Mouse (Mus musculus) spleen, postnatal 14 days (tissue): ENCODE measurements around the gene Cd72.

ENCODE experiments used
- DNase-seq, 2 experiments: peaks; one replicate each; pipeline ENCODE4 v3.0.0; 2021 to 2022; ENCODE audit warnings: low spot score in 2 of 2

Cd72 gene

DNA sequence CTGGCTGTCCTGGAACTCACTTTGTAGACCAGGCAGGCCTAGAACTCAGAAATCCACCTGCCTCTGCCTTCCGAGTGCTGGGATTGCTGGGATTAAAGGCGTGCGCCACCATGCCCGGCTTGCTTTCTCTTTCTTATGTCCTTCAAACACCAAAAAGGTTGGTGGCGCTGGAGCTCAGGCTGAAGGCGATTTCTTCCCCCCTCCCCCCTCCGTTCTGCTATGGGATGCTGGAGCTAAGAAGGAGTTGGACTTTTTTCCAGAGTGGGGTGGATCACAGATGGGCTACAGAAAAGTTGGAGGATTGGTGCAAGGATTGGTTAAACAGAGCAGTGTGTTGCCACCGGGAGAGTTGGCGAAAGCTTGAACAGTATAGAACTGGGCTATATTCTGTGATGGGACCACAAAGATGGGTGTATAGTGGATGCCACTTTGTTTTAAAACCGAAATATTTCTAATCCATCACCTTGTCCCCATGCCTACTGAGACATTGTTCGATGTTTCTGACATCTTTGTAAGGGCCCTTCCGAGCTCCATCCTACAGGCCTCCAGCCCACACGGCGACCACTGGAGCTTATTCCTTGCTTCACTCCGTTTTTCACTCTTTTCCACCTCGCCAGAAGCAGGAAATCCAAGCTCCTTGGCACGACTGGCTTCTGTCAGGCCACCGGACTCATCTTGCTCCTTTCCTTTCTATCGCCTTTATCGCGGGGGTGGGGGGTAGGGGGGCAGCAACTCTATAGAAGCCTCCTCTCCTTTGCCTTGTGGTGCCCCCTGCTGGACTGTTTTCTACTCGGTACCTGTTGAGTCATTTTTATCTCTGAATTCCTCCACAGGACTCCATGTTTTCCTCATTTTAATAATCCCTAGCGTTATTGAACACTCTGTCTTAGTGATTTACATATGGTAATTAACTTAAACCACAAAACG, 24.7 kb upstream of the Cd72 start:
- peak; percentile 60 to 78 for DNase-seq

GRCm38 (mm10) chr4:43478534-43478858, 24.1 kb upstream of the Cd72 start:
- no peak for DNase-seq

- peak; percentile 76 to 83 for DNase-seq
Observed at GRCm38 (mm10) chr4:43477857-43478533, 23.6 kb upstream of the Cd72 start.

DNA sequence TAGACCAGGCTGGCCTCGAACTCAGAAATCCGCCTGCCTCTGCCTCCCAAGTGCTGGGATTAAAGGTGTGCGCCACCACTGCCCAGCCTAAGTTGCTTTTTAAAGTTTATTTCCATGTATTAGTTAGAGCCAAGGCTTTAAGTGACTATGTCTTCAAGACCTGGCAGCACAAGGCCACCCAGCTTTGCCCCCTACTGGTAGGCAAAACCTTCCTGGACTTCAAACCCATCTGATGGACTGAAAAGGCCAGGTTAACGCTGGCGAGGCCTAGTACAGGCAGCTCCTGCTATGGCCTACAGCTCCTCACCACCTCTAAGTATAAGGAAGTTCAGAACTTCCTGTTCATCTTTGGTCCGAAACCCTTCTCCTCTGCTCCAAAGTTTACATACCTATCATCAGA, 22.2 kb upstream of the Cd72 start:
- no peak for DNase-seq

DNA sequence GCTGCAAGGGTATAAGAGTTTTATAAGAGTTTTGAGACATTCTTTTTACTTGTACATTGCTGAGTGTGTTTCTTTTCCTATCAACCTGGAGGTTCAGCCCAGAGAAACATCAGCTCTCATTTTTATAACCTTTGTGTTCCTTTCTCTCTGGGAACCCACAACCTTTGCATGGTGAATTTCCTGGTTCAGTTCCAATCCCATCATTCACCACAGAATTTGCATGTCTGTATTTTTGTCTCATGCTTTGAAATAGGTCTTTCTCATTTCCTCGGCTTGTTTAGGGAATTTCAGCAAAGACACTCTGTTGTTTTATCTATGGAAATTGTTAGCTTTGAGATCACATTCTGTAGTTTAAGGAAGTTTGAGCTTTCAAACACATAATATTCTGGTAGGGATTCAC, 19.2 kb upstream of the Cd72 start:
- no peak for DNase-seq

- no peak for DNase-seq
Observed at GRCm38 (mm10) chr4:43470301-43470700, 15.9 kb upstream of the Cd72 start.

DNA sequence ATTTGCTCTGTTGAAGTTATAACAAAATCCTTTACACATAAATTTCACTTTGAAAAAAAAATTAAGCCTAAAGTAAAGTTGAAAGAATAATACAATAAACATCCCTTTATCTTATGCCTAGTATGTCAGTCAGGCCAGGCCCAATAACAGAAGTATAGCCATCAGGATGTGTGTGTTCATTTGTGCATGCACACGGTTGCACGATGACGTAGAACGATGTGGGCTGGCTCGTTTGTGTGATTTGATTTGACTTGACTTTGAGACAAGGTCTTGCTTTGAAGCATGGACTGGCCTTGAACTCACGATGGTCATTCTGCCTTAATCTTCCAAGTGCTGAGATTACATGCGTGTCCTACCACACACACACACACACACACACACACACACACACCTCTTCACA, 12.4 kb upstream of the Cd72 start:
- DNase-seq: no peak

DNA sequence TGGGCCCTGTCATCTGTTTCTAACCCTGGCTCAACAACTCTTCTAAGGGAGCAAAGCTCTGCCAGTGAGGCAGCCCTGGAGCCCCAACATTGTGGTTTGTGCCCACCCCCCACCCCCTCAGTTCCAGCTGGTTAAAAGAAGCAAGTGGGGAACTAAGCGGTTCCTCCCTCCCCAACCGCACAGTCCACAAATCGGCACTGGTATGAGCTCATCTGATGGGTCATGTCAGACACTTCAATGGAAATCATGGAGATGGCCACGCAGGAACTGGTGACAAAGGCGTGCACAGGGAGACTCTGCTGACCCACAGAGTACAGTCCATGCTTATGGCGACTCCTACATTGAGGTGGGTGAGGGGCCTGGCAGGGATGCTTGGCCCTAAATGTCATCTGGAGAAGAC, 11.5 kb upstream of the Cd72 start:
- DNase-seq: no peak

DNA sequence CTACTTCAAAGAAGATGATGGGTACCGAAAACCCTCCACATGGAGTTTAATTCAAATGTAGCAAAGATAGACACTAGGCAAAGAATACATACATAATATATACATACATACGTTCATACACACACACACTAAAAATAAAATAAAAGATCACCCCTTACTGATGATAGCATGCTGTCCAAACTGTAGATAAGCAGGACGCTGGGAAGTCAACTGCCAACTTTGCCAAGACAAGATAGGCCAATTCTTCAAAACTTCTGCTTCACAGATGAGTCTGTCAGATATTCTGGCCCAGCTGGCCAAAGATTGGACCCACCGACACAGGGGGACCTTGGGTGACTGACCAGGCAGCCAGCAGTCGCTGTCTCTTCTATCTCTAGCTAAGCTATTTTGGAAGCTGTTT, 8.7 kb upstream of the Cd72 start:
- DNase-seq: no peak

DNA sequence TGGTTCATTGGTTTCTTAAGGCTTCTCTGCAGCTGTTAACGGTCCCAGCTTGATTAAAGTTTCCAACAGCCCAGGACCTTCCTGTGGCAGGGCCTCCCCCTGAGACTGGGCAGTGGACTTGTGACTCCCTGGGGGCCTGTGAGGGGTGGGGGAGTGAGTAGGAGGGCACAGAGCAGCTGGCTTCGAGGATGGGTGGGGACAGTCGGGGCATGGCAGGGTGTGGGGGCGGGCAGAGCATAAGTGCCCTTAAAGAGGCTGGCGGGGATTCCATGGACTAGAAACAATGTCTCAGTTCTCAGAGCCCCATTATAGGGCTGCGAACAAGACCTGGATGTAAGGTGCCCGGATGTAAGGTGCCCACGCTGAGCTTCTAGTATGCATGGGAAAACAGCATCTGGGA, 2.7 kb upstream of the Cd72 start:
- peak; percentile 41 to 52 for DNase-seq

DNA sequence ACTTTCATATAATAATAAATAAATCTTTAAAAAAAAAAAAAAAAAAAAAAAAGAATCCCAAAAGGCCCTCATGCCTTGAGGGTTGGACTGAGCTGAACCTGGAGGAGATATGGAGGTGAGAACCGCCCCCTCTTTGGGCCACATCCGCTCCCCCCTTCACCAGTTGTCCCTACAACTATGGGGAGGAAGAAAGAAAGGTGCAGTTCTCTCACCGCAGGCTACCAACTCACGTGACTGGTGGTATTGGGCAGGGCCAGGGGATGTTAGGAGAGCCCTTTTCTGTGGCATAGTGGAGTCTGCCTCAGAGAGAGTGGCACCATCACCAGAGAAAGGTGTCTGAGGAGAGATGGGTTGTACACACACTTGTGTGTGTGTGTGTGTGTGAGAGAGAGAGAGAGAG, 2.0 kb upstream of the Cd72 start:
- DNase-seq: no peak

- no peak for DNase-seq
Observed at GRCm38 (mm10) chr4:43453413-43453812, 1.0 kb downstream of the Cd72 start.

GRCm38 (mm10) chr4:43452315-43452714, 2.1 kb downstream of the Cd72 start:
- DNase-seq: no peak

- DNase-seq: no peak
Observed at GRCm38 (mm10) chr4:43448554-43448953, 5.9 kb downstream of the Cd72 start.

DNA sequence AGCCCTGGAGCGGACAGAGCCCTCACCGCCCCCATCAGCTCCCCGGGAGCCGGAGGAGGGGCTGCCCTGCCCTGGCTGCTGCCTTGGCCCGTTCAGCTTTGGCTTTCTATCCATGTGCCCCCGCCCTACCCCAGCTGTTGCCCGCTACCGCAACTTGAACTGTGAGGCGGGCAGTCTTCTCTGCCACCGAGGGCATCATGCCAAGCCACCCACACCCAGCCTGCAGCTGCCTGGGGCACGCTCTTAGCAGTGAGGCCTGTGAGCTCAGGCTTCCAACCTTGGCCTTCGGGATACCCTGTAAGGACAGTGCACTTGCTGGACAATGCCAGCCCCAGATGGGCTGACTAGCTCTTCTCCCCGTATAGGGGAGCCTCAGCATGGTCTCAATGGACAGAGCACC, 7.2 kb downstream of the Cd72 start:
- DNase-seq: no peak

- no peak for DNase-seq
Observed at GRCm38 (mm10) chr4:43443511-43443910, 10.9 kb downstream of the Cd72 start.

- DNase-seq: peak; percentile 39 to 51
Observed at GRCm38 (mm10) chr4:43442456-43443361, 11.7 kb downstream of the Cd72 start.

DNA sequence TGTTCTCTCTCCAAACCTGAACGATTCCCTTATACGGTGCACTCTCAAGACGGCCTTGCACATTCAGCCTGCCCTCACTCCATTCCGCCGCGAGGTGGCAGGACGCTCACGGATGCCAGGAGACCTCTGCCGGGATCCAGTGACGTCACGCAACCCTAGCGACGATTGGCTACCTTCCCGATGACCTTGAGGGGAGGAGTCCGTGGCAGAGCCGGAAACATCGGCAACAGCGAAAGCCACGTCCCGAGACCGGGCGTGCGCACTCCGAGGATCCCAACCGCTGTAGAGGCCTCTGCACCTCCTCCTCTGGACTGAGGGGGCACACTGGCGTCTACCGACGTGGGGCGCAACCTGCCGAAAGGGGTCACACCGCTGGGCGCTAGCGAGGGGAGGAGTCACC, 12.4 kb downstream of the Cd72 start:
- peak; percentile 94 to 97 for DNase-seq

- no peak for DNase-seq
Observed at GRCm38 (mm10) chr4:43441639-43442038, 12.8 kb downstream of the Cd72 start, which contains the start of gene Tesk1. Gene Tesk1, plus strand, starts transcription at chr4:43441939.

GRCm38 (mm10) chr4:43432832-43433231, 21.6 kb downstream of the Cd72 start:
- no peak for DNase-seq

- DNase-seq: peak; percentile 48 to 72
Observed at GRCm38 (mm10) chr4:43431690-43432089, 22.7 kb downstream of the Cd72 start.

- no peak for DNase-seq
Observed at GRCm38 (mm10) chr4:43428946-43429345, 25.5 kb downstream of the Cd72 start, which contains the start of gene Fam166b. Gene Fam166b, minus strand, starts transcription at chr4:43429134.
